Mouse (Mus musculus) cerebellum, postnatal 36 days (tissue): Measurements from ENCODE around the gene Fkbp1a.
A peak's percentile ranks its signal among the peaks of the same experiment; 100 is the strongest.

ENCODE experiments used
- DNase-seq, 2 experiments: peaks; one replicate each; pipeline ENCODE4 v3.0.0; 2021 to 2022; ENCODE audit warnings: mixed read lengths in 2 of 2

The Fkbp1a gene

GRCm38 (mm10) chr2:151549615-151550121, 7.4 kb downstream of the Fkbp1a start:
- DNase-seq, result no peak

- DNase-seq, result no peak
Observed at GRCm38 (mm10) chr2:151562930-151563921, 20.9 kb downstream of the Fkbp1a start.

- DNase-seq, result no peak
Observed at GRCm38 (mm10) chr2:151564006-151564405, 21.7 kb downstream of the Fkbp1a start.

- no peak for DNase-seq
Observed at GRCm38 (mm10) chr2:151564986-151565385, 22.7 kb downstream of the Fkbp1a start.

- no peak for DNase-seq
Observed at GRCm38 (mm10) chr2:151566856-151567255, 24.6 kb downstream of the Fkbp1a start.

- DNase-seq, result no peak
Observed at GRCm38 (mm10) chr2:151569452-151569851, 27.2 kb downstream of the Fkbp1a start.

GRCm38 (mm10) chr2:151571873-151572700, 29.8 kb downstream of the Fkbp1a start, which contains the start of gene Sdcbp2:
Gene Sdcbp2 (plus strand): TSS chr2:151572622.
- no peak for DNase-seq

- DNase-seq, result no peak
Observed at GRCm38 (mm10) chr2:151573667-151574066, 31.4 kb downstream of the Fkbp1a start.

- DNase-seq, result no peak
Observed at GRCm38 (mm10) chr2:151574607-151575006, 32.3 kb downstream of the Fkbp1a start.

- DNase-seq, result peak; percentile 42 to 68
Observed at GRCm38 (mm10) chr2:151575119-151575698, 32.9 kb downstream of the Fkbp1a start.

GRCm38 (mm10) chr2:151575699-151576389, 33.6 kb downstream of the Fkbp1a start:
- DNase-seq, result peak; percentile 92 to 94

- no peak for DNase-seq
Observed at GRCm38 (mm10) chr2:151579183-151579582, 36.9 kb downstream of the Fkbp1a start.

GRCm38 (mm10) chr2:151580945-151581344, 38.7 kb downstream of the Fkbp1a start:
- DNase-seq, result no peak

GRCm38 (mm10) chr2:151585934-151586333, 43.7 kb downstream of the Fkbp1a start:
- no peak for DNase-seq

- no peak for DNase-seq
Observed at GRCm38 (mm10) chr2:151586807-151587206, 44.5 kb downstream of the Fkbp1a start.

- DNase-seq, result no peak
Observed at GRCm38 (mm10) chr2:151587306-151587705, 45.0 kb downstream of the Fkbp1a start.

GRCm38 (mm10) chr2:151598068-151598467, 55.8 kb downstream of the Fkbp1a start:
- no peak for DNase-seq

- DNase-seq, result no peak
Observed at GRCm38 (mm10) chr2:151602106-151602505, 59.8 kb downstream of the Fkbp1a start.

GRCm38 (mm10) chr2:151603630-151604029, 61.3 kb downstream of the Fkbp1a start:
- no peak for DNase-seq

GRCm38 (mm10) chr2:151605437-151605987, 63.2 kb downstream of the Fkbp1a start:
- peak; percentile 41 to 53 for DNase-seq

- peak; percentile 75 to 84 for DNase-seq
Observed at GRCm38 (mm10) chr2:151608435-151608834, 66.2 kb downstream of the Fkbp1a start.

- no peak for DNase-seq
Observed at GRCm38 (mm10) chr2:151609974-151610373, 67.7 kb downstream of the Fkbp1a start.
